Mouse (Mus musculus) adrenal gland, adult 2 months (tissue): Measurements from ENCODE around the gene Olfr1351. TPM values are rescaled to one million over a fixed set of nuclear protein-coding genes. Genes with fewer than 3 reads are reported as not detected.
"Not testable (repeated sequence)": the region's sequence is repeated elsewhere in the genome, so short reads cannot be mapped to it uniquely, and the experiment has no call there.

Experiments used
- DNase-seq: peaks from one replicate; pipeline ENCODE4 v3.0.0; 2021
- long read RNA-seq: library from polyadenylated mRNA; stranded (forward); transcript quantifications from one replicate; pipeline ENCODE4 v2.0.0, GENCODE M21; 2021
- polyA plus RNA-seq: library from polyadenylated mRNA; depleted of rRNA; stranded (reverse); fragments of >200 nt; gene quantifications from 2 replicates; pipeline ENCODE4 v1.2.3, GENCODE M21; 2012; rRNA removed
- total RNA-seq, 2 experiments: library from RNA; stranded (reverse); gene quantifications; 2 replicates each; pipeline ENCODE4 v1.2.3; 2021

Gene Olfr1351
- not detected for total RNA-seq
- polyA plus RNA-seq, result not detected in 2 replicates
- long read RNA-seq, result 0 reads

GRCm38 (mm10) chr10:79012172-79012571, at the start of gene Olfr1351:
Olfr1351 (plus strand) TSS chr10:79012472.
- no peak for DNase-seq

DNA sequence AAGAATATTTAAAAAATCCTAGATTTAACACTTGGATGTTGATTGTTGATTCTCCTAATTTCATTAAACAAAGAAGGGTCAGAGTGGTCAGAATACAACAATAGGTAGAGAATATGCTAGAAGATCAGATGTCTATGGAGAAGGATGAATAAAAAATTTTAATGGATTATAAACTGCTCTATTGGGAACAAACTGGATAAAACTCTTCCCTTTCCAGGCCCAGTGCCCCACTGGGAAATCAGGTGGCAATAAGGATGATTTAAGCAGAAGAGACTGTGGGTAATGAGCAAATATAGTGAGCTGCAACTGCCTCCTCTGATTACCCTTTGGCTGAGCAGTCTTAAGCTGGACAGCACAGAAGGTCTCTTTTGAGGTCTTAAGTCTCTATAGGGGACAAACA, 49.3 kb upstream of the Olfr1351 start, which contains the start of gene Olfr1353:
TSS of gene Olfr1353 (plus strand) at position 301 of the 400 bp plus-strand sequence.
- DNase-seq, result not testable (repeated sequence)

GRCm38 (mm10) chr10:78980750-78981149, 31.5 kb upstream of the Olfr1351 start, which contains the start of gene Olfr1352:
Olfr1352 (plus strand) TSS chr10:78981050.
- no peak for DNase-seq

DNA sequence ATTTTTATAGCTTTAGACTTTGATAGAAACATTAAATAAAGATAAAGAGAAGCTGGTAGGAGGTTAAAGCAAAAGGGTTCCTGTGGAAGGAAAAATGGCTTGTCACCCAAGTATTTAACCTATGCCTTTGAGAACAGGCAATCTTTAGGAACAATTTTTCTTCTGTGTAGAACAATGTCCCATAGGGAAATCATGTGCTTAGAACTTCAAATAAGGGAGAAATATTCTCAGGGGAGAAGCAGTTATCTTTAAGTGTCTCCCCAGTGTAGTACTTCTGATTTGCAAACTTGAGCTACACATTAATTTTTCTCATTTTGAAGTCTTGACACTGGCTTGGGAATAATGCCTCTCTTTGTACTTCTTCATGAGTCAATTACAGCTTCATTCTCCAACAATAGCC, 16.2 kb downstream of the Olfr1351 start, which contains the start of gene Olfr57:
TSS of gene Olfr57 (plus strand) at position 301 of the 400 bp plus-strand sequence.
- DNase-seq, result no peak

- not testable (repeated sequence) for DNase-seq
These were observed 30.2 kb downstream of the Olfr1351 start for GRCm38 (mm10) chr10:79042457-79042856.

DNA sequence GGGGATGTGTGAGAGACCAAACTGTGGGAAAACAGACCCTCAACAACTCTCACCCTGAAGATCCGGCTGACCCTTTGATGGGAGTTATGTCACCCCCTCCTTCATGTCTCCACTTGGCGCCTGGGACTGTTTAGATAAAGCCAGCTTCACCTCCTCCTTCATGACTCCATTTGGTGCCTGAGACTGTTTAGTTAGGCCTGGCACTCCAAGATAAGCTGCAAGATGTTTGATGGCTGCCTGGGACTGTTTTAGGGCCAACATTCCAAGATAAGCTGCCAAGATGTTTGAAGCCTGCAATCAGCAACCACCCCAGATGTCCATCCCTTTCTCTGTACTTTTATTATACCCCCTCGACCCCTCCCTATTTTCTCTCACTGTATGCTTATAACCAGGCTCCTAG, 45.1 kb downstream of the Olfr1351 start:
- DNase-seq, result not testable (repeated sequence)

Other genes with a start within 250 kb of the Olfr1351 start
- under 1 TPM in 1 of 2 experiments, not detected in 1; 0.21 TPM for gene Slc1a6, start 232.0 kb upstream of the Olfr1351 start, total RNA-seq
- gene Slc1a6, start 232.0 kb upstream of the Olfr1351 start, polyA plus RNA-seq, result 0.04 and 0.57 TPM in 2 replicates
- not detected for gene Olfr1356, start 160.3 kb upstream of the Olfr1351 start, total RNA-seq
- gene Olfr1356, start 160.3 kb upstream of the Olfr1351 start, polyA plus RNA-seq, result not detected in 2 replicates
- not detected for gene Olfr1355, start 136.9 kb upstream of the Olfr1351 start, total RNA-seq
- gene Olfr1355, start 136.9 kb upstream of the Olfr1351 start, polyA plus RNA-seq, result not detected in 2 replicates
- not detected for gene Olfr1354, start 99.3 kb upstream of the Olfr1351 start, total RNA-seq
- gene Olfr1354, start 99.3 kb upstream of the Olfr1351 start, polyA plus RNA-seq, result not detected in 2 replicates
- not detected for gene Olfr8, start 61.8 kb upstream of the Olfr1351 start, total RNA-seq
- gene Olfr8, start 61.8 kb upstream of the Olfr1351 start, polyA plus RNA-seq, result not detected in 2 replicates
- gene Olfr1353, start 49.2 kb upstream of the Olfr1351 start, total RNA-seq, result not detected
- gene Olfr1353, start 49.2 kb upstream of the Olfr1351 start, polyA plus RNA-seq, result not detected in 2 replicates
- gene Olfr1352, start 31.4 kb upstream of the Olfr1351 start, total RNA-seq, result not detected
- not detected in 2 replicates for gene Olfr1352, start 31.4 kb upstream of the Olfr1351 start, polyA plus RNA-seq
- not detected for gene Olfr57, start 16.3 kb downstream of the Olfr1351 start, total RNA-seq
- gene Olfr57, start 16.3 kb downstream of the Olfr1351 start, polyA plus RNA-seq, result not detected in 2 replicates
- 10 to 100 TPM; 11.4 to 13.5 TPM for gene 2610008E11Rik, start 85.1 kb downstream of the Olfr1351 start, total RNA-seq
- 0.32 and 0.83 TPM in 2 replicates for gene 2610008E11Rik, start 85.1 kb downstream of the Olfr1351 start, polyA plus RNA-seq
- gene Vmn2r80, start 136.3 kb downstream of the Olfr1351 start, total RNA-seq, result not detected
- not detected in 2 replicates for gene Vmn2r80, start 136.3 kb downstream of the Olfr1351 start, polyA plus RNA-seq
- gene Vmn2r81, start 235.2 kb downstream of the Olfr1351 start, total RNA-seq, result not detected
- gene Vmn2r81, start 235.2 kb downstream of the Olfr1351 start, polyA plus RNA-seq, result not detected in 2 replicates